Mouse (Mus musculus): ENCODE results near the gene Ergic1.

The Ergic1 gene

DNA sequence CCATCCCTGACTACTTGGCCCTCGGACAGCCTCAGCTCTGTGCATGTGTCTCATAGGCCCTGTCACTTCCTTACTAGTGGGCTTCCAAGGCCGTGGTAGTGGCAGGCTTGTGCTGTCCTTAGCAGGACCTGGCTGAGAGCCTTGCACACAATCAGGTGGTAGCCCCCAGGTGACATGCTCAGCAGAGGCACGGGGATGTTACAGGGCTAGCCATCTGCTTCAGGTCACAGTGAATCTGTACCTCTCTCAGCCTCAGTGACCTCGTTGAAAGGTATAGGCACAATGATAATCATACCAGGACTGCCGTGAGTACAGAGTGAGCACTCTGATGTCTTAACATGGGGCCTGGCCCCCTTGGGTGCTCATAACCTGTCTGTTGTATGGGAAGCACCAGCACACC, 13.4 kb downstream of the Ergic1 start:
- no peak for DNase-seq (ENCODE audit: low spot score in 2 of 2)

GRCm38 (mm10) chr17:26575786-26576690, 14.7 kb downstream of the Ergic1 start:
- no peak for DNase-seq (ENCODE audit: low spot score in 2 of 2)

GRCm38 (mm10) chr17:26576833-26577232, 15.5 kb downstream of the Ergic1 start:
- peak in 1 of 2 experiments; percentile 70 for DNase-seq (ENCODE audit: low spot score in 2 of 2)

DNA sequence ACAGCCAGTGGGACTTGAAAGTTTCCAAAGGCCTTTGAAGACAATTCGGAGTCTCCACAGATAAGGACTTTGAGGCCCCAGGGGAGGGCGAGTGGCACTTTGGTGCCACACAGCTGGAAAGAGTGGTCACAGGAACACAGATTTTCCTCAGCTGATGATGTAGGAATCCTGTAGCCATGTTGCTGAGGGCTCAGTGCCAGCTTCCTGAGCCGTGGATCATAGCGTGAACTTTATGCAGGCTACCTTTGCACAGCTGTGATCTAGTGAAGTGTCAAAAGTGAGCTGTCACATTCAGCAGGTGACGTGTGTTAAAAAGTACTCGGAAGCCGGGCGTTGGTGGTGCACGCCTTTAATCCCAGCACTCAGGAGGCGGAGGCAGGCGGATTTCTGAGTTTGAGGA, 16.0 kb downstream of the Ergic1 start:
- no peak for DNase-seq (ENCODE audit: low spot score in 2 of 2)

- DNase-seq (ENCODE audit: low spot score in 2 of 2), result no peak
Observed at GRCm38 (mm10) chr17:26578162-26578561, 16.9 kb downstream of the Ergic1 start.

- no peak for DNase-seq (ENCODE audit: low spot score in 2 of 2)
Observed at GRCm38 (mm10) chr17:26578771-26579170, 17.5 kb downstream of the Ergic1 start.

DNA sequence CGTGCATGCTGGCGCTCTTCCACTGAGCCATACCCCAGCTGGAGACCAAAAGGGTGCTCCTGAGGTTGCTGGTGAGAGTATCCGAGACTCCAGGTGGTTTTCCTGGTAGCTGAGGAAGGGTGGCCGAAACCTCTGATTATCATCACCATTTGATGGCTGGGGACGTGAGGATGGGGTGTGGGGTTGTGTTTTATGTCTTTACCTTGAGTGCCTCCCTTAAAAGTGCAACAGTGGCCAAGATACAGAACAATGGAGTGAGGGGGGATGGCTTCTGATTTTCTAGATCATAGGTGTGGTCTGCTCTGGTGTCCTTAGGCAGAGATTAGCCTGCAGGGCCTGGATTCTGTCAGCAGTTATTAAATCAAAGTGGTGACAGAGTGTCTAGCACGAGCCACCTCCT, 18.1 kb downstream of the Ergic1 start:
- no peak for DNase-seq (ENCODE audit: low spot score in 2 of 2)

DNA sequence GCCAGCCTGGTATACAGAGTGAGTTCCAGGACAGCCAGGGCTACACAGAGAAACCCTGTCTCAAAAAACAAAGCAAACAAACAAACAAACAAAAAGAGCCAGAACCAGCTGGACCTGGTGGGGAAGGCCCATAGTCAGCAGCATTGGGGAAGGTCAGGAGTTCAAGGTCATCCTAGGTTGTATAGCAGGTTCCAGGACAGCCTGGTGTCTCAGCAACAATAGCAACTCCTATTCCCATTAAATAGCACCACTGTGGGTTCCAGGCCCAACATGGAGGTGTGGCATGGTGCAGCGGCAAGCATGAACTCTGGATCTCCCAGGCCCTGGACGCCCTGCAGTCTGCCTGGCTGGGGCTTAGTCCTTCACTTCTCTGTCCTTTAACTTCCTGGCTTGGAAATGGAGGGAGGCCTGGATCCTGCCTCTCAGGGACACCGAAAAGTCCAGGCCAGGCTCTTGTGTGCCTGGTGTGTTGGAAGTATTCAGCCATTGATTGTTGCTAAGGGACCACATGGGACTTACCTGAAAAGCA, 19.6 kb downstream of the Ergic1 start:
- DNase-seq (ENCODE audit: low spot score in 2 of 2), result no peak

GRCm38 (mm10) chr17:26582297-26582696, 21.0 kb downstream of the Ergic1 start:
- no peak for DNase-seq (ENCODE audit: low spot score in 2 of 2)

GRCm38 (mm10) chr17:26583056-26583455, 21.8 kb downstream of the Ergic1 start:
- no peak for DNase-seq (ENCODE audit: low spot score in 2 of 2)

DNA sequence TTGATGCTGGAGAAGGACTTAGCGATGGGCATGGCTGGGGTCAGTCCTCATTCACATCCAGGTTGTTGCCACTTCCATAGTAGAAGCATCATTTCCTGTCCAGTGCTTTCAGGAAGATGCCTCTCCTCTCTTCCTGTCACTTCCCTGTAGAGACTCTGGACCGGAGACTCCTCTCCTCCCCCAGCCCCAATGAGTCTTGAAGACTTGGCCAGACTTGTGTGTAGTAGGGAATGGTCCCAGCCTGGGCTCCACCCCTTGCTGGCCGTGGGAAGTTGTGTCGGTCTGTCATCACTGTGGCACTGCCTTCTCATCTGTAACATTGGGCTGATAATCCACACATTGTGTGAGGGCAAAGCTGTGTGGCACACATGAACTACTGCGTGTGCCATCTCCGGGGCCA, 22.3 kb downstream of the Ergic1 start:
- DNase-seq (ENCODE audit: low spot score in 2 of 2), result no peak

DNA sequence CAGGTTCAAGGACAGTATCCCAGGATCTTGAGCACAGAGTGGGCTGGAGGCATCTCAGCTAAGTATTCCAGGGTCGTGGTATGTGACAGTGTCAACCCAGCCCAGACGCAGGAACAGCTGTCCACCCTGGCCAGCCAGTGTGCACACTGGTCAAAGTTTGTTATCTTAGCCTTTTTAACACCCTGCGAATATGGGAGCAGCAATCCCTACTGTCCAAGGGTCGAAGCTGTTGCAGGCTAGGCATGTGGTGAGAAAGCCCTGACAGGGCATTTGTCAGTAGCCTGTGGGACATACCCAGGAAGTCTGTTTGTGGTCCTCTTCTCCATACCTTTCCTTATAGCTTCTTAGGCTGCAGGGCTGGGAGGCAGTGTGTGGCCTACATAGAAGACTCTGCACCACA, 22.8 kb downstream of the Ergic1 start:
- no peak for DNase-seq (ENCODE audit: low spot score in 2 of 2)

DNA sequence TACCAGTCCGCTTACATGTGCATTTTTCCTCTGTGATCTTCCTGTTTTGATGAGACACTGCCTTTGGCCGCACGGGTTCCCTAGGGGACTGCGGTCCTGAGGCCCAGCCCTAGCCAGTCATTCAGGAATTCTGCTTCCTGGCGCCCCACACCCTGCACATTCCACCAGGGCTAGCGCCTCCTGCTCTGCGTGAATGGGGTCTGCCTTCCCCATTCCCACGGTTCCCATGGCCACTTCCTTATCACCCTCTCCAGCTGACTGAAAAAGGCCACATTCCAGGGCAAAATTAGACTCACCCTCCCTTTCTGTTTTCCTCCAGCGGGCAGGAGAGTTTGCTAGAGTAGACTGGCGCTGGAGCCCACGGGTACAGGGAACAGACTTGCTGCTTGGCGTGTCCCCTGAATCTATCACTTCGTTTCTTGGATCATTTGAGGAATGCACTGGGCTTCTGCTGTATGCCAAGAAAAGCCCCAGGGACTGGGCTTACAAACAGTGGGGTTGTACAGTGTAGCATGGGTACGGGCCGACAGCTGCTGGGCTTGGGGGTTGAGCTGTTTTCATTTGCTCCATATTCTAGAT, 23.4 kb downstream of the Ergic1 start:
- DNase-seq (ENCODE audit: low spot score in 2 of 2), result peak in 1 of 2 experiments; percentile 71

GRCm38 (mm10) chr17:26587961-26588487, 26.7 kb downstream of the Ergic1 start:
- no peak for DNase-seq (ENCODE audit: low spot score in 2 of 2)

- peak; percentile 54 to 77 for DNase-seq (ENCODE audit: low spot score in 2 of 2)
Observed at GRCm38 (mm10) chr17:26592510-26592909, 31.2 kb downstream of the Ergic1 start.

DNA sequence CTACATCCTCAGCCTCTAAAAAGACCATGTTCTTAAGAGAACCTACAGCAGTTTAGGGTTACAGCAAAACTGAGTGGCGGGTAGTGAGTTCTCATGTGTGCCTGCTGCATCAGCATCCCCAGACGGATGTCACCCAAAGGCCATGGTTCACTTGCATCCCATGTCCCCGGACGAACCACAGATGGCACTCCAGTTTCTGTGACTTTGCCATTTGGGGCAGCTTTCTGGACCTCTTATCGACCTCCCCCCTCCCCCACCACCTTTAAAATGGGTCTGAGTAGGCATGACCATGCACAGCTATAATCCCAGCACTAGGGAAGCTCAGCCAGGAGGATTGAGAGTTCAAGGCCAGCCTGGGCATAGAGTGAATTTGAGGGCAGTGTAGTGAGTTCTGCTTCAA, 31.9 kb downstream of the Ergic1 start:
- DNase-seq (ENCODE audit: low spot score in 2 of 2), result no peak

GRCm38 (mm10) chr17:26594171-26594570, 32.9 kb downstream of the Ergic1 start:
- DNase-seq (ENCODE audit: low spot score in 2 of 2), result no peak

DNA sequence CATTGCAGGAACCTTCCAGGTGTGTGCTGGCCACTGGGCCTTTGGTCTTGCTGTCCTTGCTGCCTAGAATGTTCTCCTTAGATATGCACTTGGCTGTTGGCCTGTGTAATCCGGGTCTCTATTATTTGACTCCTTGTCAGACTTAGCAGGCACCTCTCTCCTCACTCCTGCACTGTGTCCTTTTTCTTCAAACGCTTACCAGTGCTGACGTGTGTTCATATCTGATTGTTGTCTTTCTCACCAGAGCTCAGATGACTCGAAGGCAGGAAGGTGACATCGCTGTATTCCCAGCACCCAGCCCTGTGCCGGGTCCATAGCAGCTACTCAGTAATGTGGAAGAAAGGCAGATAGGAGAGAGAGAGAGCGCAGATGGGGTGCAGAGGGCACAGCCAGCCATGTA, 33.7 kb downstream of the Ergic1 start:
- no peak for DNase-seq (ENCODE audit: low spot score in 2 of 2)

GRCm38 (mm10) chr17:26595448-26596167, 34.3 kb downstream of the Ergic1 start:
- DNase-seq (ENCODE audit: low spot score in 2 of 2), result no peak

GRCm38 (mm10) chr17:26596168-26596658, 34.9 kb downstream of the Ergic1 start:
- peak in 1 of 2 experiments; percentile 59 for DNase-seq (ENCODE audit: low spot score in 2 of 2)

DNA sequence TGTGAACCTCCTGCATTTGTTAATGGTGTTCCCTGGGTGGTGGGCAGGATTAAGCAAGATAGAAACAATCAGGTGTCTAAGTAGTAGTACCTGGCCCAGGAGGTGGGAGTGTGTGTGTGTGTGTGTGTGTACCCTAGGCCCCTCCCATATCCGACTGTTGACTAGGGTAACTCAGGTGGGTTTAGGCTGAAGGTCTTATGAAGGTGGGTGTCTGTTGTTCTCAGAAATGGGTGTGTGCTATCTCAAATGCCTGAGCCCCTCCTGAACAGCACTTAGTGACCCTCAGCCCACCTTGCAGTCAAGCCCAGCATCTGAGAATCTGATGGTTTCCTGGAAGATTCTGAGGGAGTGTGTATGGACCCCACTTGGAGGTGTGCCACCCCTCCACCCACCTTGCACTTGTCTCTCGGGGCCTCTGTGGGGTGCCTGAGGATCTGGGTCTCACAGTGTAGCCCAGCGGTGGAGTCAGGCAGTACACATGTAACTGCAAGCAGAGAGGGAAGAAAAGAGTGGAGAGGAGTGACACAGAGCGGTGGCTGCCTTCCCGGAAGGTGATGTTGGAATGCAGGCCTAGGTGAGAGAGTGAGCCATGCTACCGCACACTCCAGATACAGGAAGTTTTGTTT, 35.7 kb downstream of the Ergic1 start:
- no peak for DNase-seq (ENCODE audit: low spot score in 2 of 2)

Measured in urinary bladder, postnatal 36 days (tissue).